Mouse (Mus musculus) layer of hippocampus, postnatal 36 days (tissue): ENCODE data around the gene 9330159F19Rik. TPM values are rescaled to one million over a fixed set of nuclear protein-coding genes. Genes with fewer than 3 reads are reported as not detected.

Source experiments
- total RNA-seq, 2 experiments: library from RNA; stranded (reverse); gene quantifications; 2 replicates each; pipeline ENCODE4 v1.2.3; 2021

9330159F19Rik gene
- total RNA-seq, 2 experiments from 2014 or later = 84.9 to 93.0 TPM

Other genes with a start within 250 kb of the 9330159F19Rik start
- not detected for gene 2310057J18Rik, start 225.3 kb upstream of the 9330159F19Rik start, total RNA-seq
- gene Soga3, start 67.8 kb upstream of the 9330159F19Rik start, total RNA-seq = 100 to 1,000 TPM; 168 to 172 TPM
- 10 to 100 TPM; 27.7 to 29.2 TPM for gene Gm49353, start 12.7 kb upstream of the 9330159F19Rik start, total RNA-seq
- gene Echdc1, start 101.6 kb downstream of the 9330159F19Rik start, total RNA-seq = 10 to 100 TPM; 34.6 to 43.4 TPM
- gene Rnf146, start 150.8 kb downstream of the 9330159F19Rik start, total RNA-seq = 100 to 1,000 TPM; 104 to 107 TPM